Mouse (Mus musculus): Measurements from ENCODE around the gene Pde10a.

DNA sequence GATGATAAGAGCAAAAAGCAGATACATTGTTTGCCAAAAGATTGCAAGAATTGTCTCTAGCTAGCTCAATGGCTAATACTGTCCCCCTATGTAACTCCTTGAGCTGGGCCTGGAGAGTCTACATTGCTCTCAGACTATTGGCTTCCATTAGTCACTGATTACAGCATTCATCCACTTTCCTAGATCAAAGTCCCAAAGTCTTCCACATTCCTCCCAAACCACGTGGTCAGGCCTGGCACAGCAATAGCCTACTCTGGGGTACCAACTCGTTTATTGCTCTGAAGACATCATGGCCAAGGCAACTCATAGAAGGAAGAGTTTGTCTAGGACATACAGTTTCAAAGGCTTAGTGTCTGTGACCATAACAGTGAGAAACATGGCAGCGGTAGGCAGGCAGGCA is 173.6 kb downstream of the Pde10a start:
- TF ChIP-seq CTCF (IDR thresholded peaks at IDR 0.05) (no peak), POLR2A (IDR thresholded peaks at IDR 0.05; ENCODE audit: insufficient read depth, low read depth, low read length) (no peak), EP300 (IDR thresholded peaks at IDR 0.05; ENCODE audit: insufficient read depth, low read depth, low read length) (no peak)
